Mouse (Mus musculus) bone marrow macrophage, adult 2 months (primary cell): ENCODE data around the gene Fgfr2. TPM values are rescaled to one million over a fixed set of nuclear protein-coding genes. Genes with fewer than 3 reads are reported as not detected.

Experiments
- H3K27ac ChIP-seq: 2 replicates; pipeline ENCODE4 v1.5.1; 2012; ENCODE audit warnings: low read depth, low read length; ENCODE audit not compliant: insufficient read depth
- H3K4me1 ChIP-seq: 2 replicates; pipeline ENCODE4 v1.6.1; 2012; ENCODE audit warnings: low read length; ENCODE audit not compliant: control insufficient read depth, insufficient read depth
- H3K4me3 ChIP-seq: 2 replicates; pipeline ENCODE4 v1.5.1; 2012; ENCODE audit warnings: mild to moderate bottlenecking, low read length, moderate library complexity; ENCODE audit not compliant: insufficient read depth
- CTCF ChIP-seq: IDR thresholded peaks from 2 replicates; pipeline ENCODE4 v1.5.1; 2012; ENCODE audit warnings: low read depth, mild to moderate bottlenecking, low read length, moderate library complexity
- POLR2A ChIP-seq: IDR thresholded peaks from 2 replicates; pipeline ENCODE4 v1.6.1; 2012; ENCODE audit warnings: mild to moderate bottlenecking, low read depth, low read length, borderline replicate concordance
- polyA plus RNA-seq: library from polyadenylated mRNA; stranded (reverse); fragments of >200 nt; gene quantifications from 2 replicates; pipeline ENCODE4 v1.2.4, GENCODE M21; 2012; ENCODE audit not compliant: missing spikeins, insufficient read depth, insufficient read length

Fgfr2 gene
- polyA plus RNA-seq, 1 experiment: 0.27 TPM

GRCm38 (mm10) chr7:132106891-132107290 is 1016.3 kb downstream of the Fgfr2 start:
- TF ChIP-seq CTCF (no peak), POLR2A (no peak)
- Histone ChIP-seq H3K27ac (no peak overlapping the region), H3K4me1 (no peaks in the 10 kb centered on the region), H3K4me3 (no peak overlapping the region)

- H3K4me1 ChIP-seq: no peaks in the 10 kb centered on the region
- H3K27ac ChIP-seq: no peak overlapping the region
- H3K4me3 ChIP-seq: no peak overlapping the region
- TF ChIP-seq CTCF: no peak
- TF ChIP-seq POLR2A: no peak
These were observed 1017.8 kb downstream of the Fgfr2 start for GRCm38 (mm10) chr7:132105326-132105725.

- Histone ChIP-seq H3K27ac (no peak overlapping the region), H3K4me1 (no peaks in the 10 kb centered on the region), H3K4me3 (no peak overlapping the region)
- no peak for TF ChIP-seq CTCF
- TF ChIP-seq POLR2A: no peak
These were observed 1024.7 kb downstream of the Fgfr2 start for GRCm38 (mm10) chr7:132098441-132098840.

- no peak overlapping the region for H3K27ac ChIP-seq
- H3K4me3 ChIP-seq: no peak overlapping the region
- TF ChIP-seq POLR2A (no peak), CTCF (no peak)
- no peaks in the 10 kb centered on the region for H3K4me1 ChIP-seq
These were observed 1028.5 kb downstream of the Fgfr2 start for GRCm38 (mm10) chr7:132094666-132095065.

- TF ChIP-seq POLR2A: no peak
- TF ChIP-seq CTCF: no peak
- no peaks in the 10 kb centered on the region for H3K4me1 ChIP-seq
- no peak overlapping the region for H3K4me3 ChIP-seq
- no peak overlapping the region for H3K27ac ChIP-seq
These were observed 1031.6 kb downstream of the Fgfr2 start for GRCm38 (mm10) chr7:132091551-132091950.

- Histone ChIP-seq H3K27ac (no peak overlapping the region), H3K4me1 (no peaks in the 10 kb centered on the region), H3K4me3 (no peak overlapping the region)
- no peak for TF ChIP-seq POLR2A
- no peak for TF ChIP-seq CTCF
These were observed 1034.5 kb downstream of the Fgfr2 start for GRCm38 (mm10) chr7:132088606-132089005.

GRCm38 (mm10) chr7:132088181-132088580 is 1035.0 kb downstream of the Fgfr2 start:
- no peak overlapping the region for H3K27ac ChIP-seq
- TF ChIP-seq POLR2A (no peak), CTCF (no peak)
- H3K4me1 ChIP-seq: no peaks in the 10 kb centered on the region
- no peak overlapping the region for H3K4me3 ChIP-seq

GRCm38 (mm10) chr7:132075825-132076224 is 1047.3 kb downstream of the Fgfr2 start:
- TF ChIP-seq CTCF: no peak
- TF ChIP-seq POLR2A: no peak
- no peak overlapping the region for H3K4me3 ChIP-seq
- H3K4me1 ChIP-seq: no peaks in the 10 kb centered on the region
- H3K27ac ChIP-seq: no peak overlapping the region

- no peak overlapping the region for H3K4me3 ChIP-seq
- no peak overlapping the region for H3K27ac ChIP-seq
- TF ChIP-seq CTCF (no peak), POLR2A (no peak)
- H3K4me1 ChIP-seq: no peaks in the 10 kb centered on the region
These were observed 1048.6 kb downstream of the Fgfr2 start for GRCm38 (mm10) chr7:132074503-132074902.

- H3K27ac ChIP-seq: no peak overlapping the region
- H3K4me1 ChIP-seq: no peaks in the 10 kb centered on the region
- H3K4me3 ChIP-seq: no peak overlapping the region
- TF ChIP-seq CTCF (no peak), POLR2A (no peak)
These were observed 1052.1 kb downstream of the Fgfr2 start for GRCm38 (mm10) chr7:132070877-132071625.

GRCm38 (mm10) chr7:132067951-132068350 is 1055.2 kb downstream of the Fgfr2 start:
- no peak overlapping the region for H3K4me3 ChIP-seq
- TF ChIP-seq CTCF: no peak
- TF ChIP-seq POLR2A: no peak
- no peaks in the 10 kb centered on the region for H3K4me1 ChIP-seq
- H3K27ac ChIP-seq: no peak overlapping the region
